Mouse (Mus musculus): ENCODE data around the gene Tdpoz5.
"Not testable (repeated sequence)": the region's sequence is repeated elsewhere in the genome, so short reads cannot be mapped to it uniquely, and the experiment has no call there.

Tdpoz5 gene

DNA sequence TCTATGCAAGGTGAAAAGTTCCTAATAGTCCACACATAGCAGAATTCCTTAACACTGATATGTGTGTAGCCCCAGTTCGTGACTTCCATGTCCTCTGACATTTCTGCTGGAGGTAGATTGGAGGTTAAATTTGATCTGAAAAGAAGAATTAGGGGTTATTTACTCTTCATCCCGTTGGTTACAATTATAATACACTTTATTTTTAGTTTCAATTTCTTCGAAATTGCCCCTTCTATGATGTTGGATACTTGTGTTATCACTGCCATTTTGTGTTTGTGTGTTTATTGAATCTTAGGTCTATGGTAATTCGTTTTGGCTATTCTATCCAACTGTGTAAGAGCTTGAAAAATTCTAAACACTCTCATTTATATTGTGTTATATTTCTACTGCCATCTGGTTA lies at the start of gene Tdpoz5:
Tdpoz5 (minus strand) TSS at position 101 of the 400 bp plus-strand sequence.
- not testable (repeated sequence) for DNase-seq (ENCODE audit: low spot score)

DNA sequence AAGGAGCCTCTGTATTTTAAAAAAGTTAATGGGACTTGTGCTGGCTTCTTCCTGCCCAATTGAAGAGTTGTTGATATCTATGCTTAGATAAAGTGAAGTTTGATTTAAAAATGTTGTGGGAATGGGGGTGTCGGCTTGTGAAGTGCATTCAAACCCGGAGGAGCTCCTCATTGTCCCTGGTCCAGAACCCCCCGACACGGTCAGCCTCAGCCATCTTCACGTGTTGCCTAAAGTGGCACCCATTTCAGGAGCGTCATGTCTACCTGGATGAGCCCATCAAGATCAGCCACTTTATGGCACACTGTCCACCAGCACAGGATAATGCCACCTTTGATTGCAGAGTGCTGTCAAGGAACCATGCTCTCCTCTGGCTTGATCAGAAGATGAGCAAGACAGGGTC lies 7.8 kb upstream of the Tdpoz5 start:
- DNase-seq (ENCODE audit: low spot score): not testable (repeated sequence)

GRCm38 (mm10) chr3:93943443-93943842 lies 17.7 kb downstream of the Tdpoz5 start, which contains the start of gene Gm9117:
TSS of gene Gm9117 (minus strand) at chr3:93943543.
- DNase-seq (ENCODE audit: low spot score): not testable (repeated sequence)

DNA sequence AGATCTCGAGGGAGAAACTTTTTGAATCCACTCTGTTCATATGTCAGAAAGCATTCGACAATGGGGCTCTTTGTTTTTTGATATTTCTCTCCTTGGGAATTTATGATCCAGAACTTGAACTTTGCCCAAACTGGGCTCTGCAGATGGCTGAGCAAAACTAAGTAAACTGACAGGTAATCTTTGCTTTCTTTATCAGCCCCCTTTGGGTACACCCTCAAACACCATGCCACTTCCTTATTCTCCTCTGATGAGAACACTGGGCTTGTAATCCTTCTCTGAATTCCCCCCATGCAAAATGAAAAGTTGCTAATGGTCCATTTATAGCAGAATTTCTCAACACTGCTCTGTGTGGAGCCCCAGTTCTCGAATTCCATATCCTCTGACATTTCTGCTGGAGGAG lies 22.7 kb downstream of the Tdpoz5 start:
- DNase-seq (ENCODE audit: low spot score): not testable (repeated sequence)

All from adipocyte (in vitro differentiated cells).